Mouse (Mus musculus): ENCODE results near the gene Pot1a. TPM values are rescaled to one million over a fixed set of nuclear protein-coding genes. Genes with fewer than 3 reads are reported as not detected.

The Pot1a gene
- polyA plus RNA-seq, 1 experiment from 2014 or later = 27.1 TPM

DNA sequence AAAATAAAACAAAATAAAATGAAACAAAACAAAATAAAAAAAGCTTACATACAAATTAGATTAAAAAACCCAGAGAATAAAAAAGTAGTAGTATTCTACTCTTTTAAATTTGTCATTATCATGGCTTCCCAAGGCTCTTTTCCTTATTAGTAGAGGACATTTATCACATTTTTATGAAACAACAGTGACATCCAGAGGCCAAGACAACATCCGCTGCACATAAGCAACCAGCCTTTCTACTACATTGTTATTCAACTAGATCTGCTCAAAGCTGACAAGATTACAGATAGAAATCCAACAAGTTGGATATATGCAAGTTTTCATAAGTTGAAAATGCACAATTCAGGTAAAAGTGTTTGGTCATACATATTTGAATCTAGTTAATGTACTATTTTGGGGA, 56.4 kb downstream of the Pot1a start:
- H3K36me3 ChIP-seq (ENCODE audit: control insufficient read depth, insufficient read depth, low read length) = peaks cover 4% of the 10 kb centered on the region
- H3K27ac ChIP-seq (ENCODE audit: low read depth, low read length) = no peak overlapping the region

DNA sequence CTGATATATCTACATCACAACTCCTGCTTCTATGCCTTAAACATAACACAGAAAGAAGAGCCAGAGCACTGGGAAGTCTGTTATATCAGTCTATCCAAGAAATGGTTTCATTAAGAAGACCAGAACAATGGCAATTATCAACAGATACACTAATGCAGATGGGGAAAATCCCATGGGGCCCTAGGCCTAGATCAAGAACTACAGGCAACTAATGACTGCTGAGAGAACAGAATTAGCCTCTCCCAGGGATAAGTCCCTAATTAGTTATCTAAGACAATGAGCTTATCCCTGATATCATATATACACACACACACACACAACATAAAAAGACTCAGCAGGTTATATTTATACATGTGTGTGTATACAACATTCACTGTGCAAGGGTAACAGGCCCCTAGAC, 72.5 kb downstream of the Pot1a start:
- no peak for ATAC-seq (replicated peaks; ENCODE audit: insufficient number of reproducible peaks, low FRiP score, low TSS enrichment)
- Histone ChIP-seq H3K27me3 (ENCODE audit: control insufficient read depth, insufficient read depth, low read length) (no peaks in the 10 kb centered on the region), H3K4me2 (no peak overlapping the region)

More for the DNA sequence above, 56.4 kb downstream of the Pot1a start:
- H3K9me3 ChIP-seq (replicated peaks; ENCODE audit: control insufficient read depth, low read length) = no peaks in the 10 kb centered on the region
- ATAC-seq (replicated peaks; ENCODE audit: insufficient number of reproducible peaks, low FRiP score, low TSS enrichment) = no peak
- H3K27me3 ChIP-seq (ENCODE audit: control insufficient read depth, insufficient read depth, low read length) = no peaks in the 10 kb centered on the region
- no peak overlapping the region for H3K9ac ChIP-seq (ENCODE audit: low read depth, low read length)
- WGBS (ENCODE audit: insufficient replicate concordance) = 91% methylated on average over 1 of the region's 1 CpGs
- H3K4me1 ChIP-seq (ENCODE audit: control insufficient read depth, insufficient read depth, low read length) = no peaks in the 10 kb centered on the region
- no peak overlapping the region for H3K4me3 ChIP-seq (ENCODE audit: low read depth, low read length)
- H3K4me2 ChIP-seq = no peak overlapping the region

DNA sequence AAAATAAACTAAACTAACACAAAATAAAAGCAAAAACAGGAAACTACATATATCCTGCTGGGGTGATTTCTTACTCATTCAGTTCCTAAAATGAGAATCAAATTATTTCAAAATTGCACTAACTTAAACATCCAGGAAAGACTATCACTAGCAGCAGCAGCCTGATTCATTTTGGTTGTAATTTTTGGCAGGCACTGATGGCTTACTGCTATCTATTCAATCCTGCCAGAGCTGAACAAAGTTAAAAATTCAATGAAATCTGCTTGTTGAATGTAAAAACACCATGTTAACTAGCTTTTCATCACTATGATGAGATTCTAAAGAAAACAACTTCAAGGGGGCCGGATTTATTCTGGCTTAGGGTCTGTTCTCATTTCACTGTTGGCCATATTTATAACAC, 82.5 kb downstream of the Pot1a start:
- H3K9ac ChIP-seq (ENCODE audit: low read depth, low read length) = no peak overlapping the region
- ATAC-seq (replicated peaks; ENCODE audit: insufficient number of reproducible peaks, low FRiP score, low TSS enrichment) = no peak
- H3K4me3 ChIP-seq (ENCODE audit: low read depth, low read length) = no peak overlapping the region
- no peaks in the 10 kb centered on the region for H3K9me3 ChIP-seq (replicated peaks; ENCODE audit: control insufficient read depth, low read length)
- no peaks in the 10 kb centered on the region for H3K36me3 ChIP-seq (ENCODE audit: control insufficient read depth, insufficient read depth, low read length)
- H3K27ac ChIP-seq (ENCODE audit: low read depth, low read length) = no peak overlapping the region
- WGBS (ENCODE audit: insufficient replicate concordance) = 71% methylated on average over 1 of the region's 1 CpGs
- H3K4me1 ChIP-seq (ENCODE audit: control insufficient read depth, insufficient read depth, low read length) = no peaks in the 10 kb centered on the region
- H3K27me3 ChIP-seq (ENCODE audit: control insufficient read depth, insufficient read depth, low read length) = no peaks in the 10 kb centered on the region
- H3K4me2 ChIP-seq = no peak overlapping the region

More for the DNA sequence above, 72.5 kb downstream of the Pot1a start:
- Histone ChIP-seq H3K4me1 (ENCODE audit: control insufficient read depth, insufficient read depth, low read length) (no peaks in the 10 kb centered on the region), H3K4me3 (ENCODE audit: low read depth, low read length) (no peak overlapping the region), H3K36me3 (ENCODE audit: control insufficient read depth, insufficient read depth, low read length) (no peaks in the 10 kb centered on the region), H3K27ac (ENCODE audit: low read depth, low read length) (no peak overlapping the region), H3K9ac (ENCODE audit: low read depth, low read length) (no peak overlapping the region), H3K9me3 (replicated peaks; ENCODE audit: control insufficient read depth, low read length) (no peaks in the 10 kb centered on the region)

DNA sequence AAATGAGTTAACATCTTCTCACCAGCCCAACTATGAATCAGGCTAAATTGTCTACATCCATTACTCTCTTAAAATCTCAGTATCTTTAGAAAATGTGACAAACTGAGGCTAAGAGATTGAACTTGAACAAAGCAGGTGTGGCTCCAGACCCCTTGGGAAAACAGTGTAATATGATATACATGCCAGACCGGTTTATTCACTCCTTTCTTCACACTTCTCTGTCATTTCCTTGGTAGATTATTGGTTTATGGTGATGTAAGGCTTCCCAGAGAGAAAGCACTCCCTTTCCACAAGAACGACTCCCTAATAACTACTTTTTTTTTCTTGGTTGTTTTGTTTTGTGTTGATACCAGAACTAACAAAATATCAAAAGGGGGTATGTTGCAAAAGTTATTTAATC, 98.4 kb downstream of the Pot1a start:
- no peak for ATAC-seq (replicated peaks; ENCODE audit: insufficient number of reproducible peaks, low FRiP score, low TSS enrichment)
- no peaks in the 10 kb centered on the region for H3K36me3 ChIP-seq (ENCODE audit: control insufficient read depth, insufficient read depth, low read length)
- no peak overlapping the region for H3K9ac ChIP-seq (ENCODE audit: low read depth, low read length)
- H3K9me3 ChIP-seq (replicated peaks; ENCODE audit: control insufficient read depth, low read length) = no peaks in the 10 kb centered on the region
- no peak overlapping the region for H3K4me3 ChIP-seq (ENCODE audit: low read depth, low read length)
- no peaks in the 10 kb centered on the region for H3K27me3 ChIP-seq (ENCODE audit: control insufficient read depth, insufficient read depth, low read length)
- no peak overlapping the region for H3K4me2 ChIP-seq
- 28% methylated on average over 2 of the region's 2 CpGs for WGBS (ENCODE audit: insufficient replicate concordance)
- no peak overlapping the region for H3K27ac ChIP-seq (ENCODE audit: low read depth, low read length)
- H3K4me1 ChIP-seq (ENCODE audit: control insufficient read depth, insufficient read depth, low read length) = no peaks in the 10 kb centered on the region

DNA sequence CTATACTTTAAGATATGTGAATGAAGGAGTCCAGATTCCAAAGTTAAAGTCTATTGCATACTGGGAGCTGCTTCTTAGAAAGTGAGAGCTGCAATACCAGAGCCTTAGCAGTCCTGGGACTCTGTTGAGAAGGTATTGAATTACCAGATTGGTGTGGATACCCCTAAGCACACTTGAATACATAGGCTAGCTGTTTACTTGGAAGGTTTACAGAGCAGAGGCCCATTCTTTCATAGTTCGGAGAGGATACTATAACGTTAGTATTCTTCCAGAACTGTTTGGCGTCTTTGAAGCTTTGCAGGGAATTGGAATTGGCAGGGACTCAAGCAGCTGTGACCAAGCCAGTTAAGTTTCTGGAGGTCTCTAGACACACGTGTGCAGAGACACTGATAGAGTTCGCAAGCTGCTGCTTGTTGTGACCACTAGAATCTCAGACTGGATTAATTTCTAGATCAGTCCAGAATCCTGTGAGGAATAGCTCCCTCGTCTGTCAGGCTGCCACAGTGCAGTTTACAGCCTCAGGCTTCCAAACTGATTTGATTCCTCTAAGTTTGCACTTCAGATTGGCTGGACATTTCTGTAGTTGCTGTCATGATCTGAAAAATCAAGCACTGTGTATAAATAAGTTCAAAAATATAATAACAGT, 99.7 kb downstream of the Pot1a start:
- H3K9ac ChIP-seq (ENCODE audit: low read depth, low read length) = no peak overlapping the region
- WGBS (ENCODE audit: insufficient replicate concordance) = 57% methylated on average over 6 of the region's 6 CpGs

DNA sequence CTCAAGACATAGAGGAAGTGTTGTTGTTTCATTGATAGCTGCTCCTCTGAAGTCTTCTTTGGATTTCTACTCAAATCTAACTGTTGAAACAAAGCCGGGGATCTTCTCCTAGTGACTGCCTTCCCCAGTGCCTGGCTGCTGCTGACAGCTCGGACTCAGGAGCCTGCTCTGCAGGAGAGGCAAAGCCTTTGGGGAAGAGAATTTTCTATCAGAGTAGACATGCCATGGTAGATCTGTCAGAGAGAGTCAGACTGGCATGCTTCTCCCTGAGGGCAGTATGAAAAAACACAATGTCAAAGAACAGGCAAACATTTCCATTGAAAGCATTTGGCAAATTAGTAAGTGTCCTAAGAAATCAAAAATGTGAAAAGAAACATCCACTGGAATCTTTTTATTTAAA, 109.1 kb downstream of the Pot1a start:
- H3K4me3 ChIP-seq (ENCODE audit: low read depth, low read length) = no peak overlapping the region
- H3K4me2 ChIP-seq = no peak overlapping the region
- 30% methylated on average over 2 of the region's 2 CpGs for WGBS (ENCODE audit: insufficient replicate concordance)
- H3K27me3 ChIP-seq (ENCODE audit: control insufficient read depth, insufficient read depth, low read length) = no peaks in the 10 kb centered on the region
- no peak overlapping the region for H3K27ac ChIP-seq (ENCODE audit: low read depth, low read length)
- no peak overlapping the region for H3K9ac ChIP-seq (ENCODE audit: low read depth, low read length)
- no peak for ATAC-seq (replicated peaks; ENCODE audit: insufficient number of reproducible peaks, low FRiP score, low TSS enrichment)
- no peaks in the 10 kb centered on the region for H3K4me1 ChIP-seq (ENCODE audit: control insufficient read depth, insufficient read depth, low read length)
- no peaks in the 10 kb centered on the region for H3K9me3 ChIP-seq (replicated peaks; ENCODE audit: control insufficient read depth, low read length)
- no peaks in the 10 kb centered on the region for H3K36me3 ChIP-seq (ENCODE audit: control insufficient read depth, insufficient read depth, low read length)

More for the DNA sequence above, 99.7 kb downstream of the Pot1a start:
- H3K4me1 ChIP-seq (ENCODE audit: control insufficient read depth, insufficient read depth, low read length) = no peaks in the 10 kb centered on the region
- H3K27ac ChIP-seq (ENCODE audit: low read depth, low read length) = no peak overlapping the region
- no peaks in the 10 kb centered on the region for H3K36me3 ChIP-seq (ENCODE audit: control insufficient read depth, insufficient read depth, low read length)
- no peaks in the 10 kb centered on the region for H3K27me3 ChIP-seq (ENCODE audit: control insufficient read depth, insufficient read depth, low read length)
- no peak overlapping the region for H3K4me3 ChIP-seq (ENCODE audit: low read depth, low read length)
- ATAC-seq (replicated peaks; ENCODE audit: insufficient number of reproducible peaks, low FRiP score, low TSS enrichment) = no peak
- H3K9me3 ChIP-seq (replicated peaks; ENCODE audit: control insufficient read depth, low read length) = no peaks in the 10 kb centered on the region
- H3K4me2 ChIP-seq = no peak overlapping the region

Other genes with a start within 250 kb of the Pot1a start
- 0.59 and 0.65 TPM in 2 replicates for gene Gpr37, start 118.5 kb downstream of the Pot1a start, polyA plus RNA-seq (2014; fragmentation: Nextera tagmentation; extraction: Ambion mirVana)